Mouse (Mus musculus): ENCODE data around the gene B3galt1.

B3galt1 gene

GRCm38 (mm10) chr2:67751585-67751984, 185.9 kb downstream of the B3galt1 start:
- no peak for DNase-seq

GRCm38 (mm10) chr2:67756507-67756906, 190.8 kb downstream of the B3galt1 start:
- DNase-seq: no peak

GRCm38 (mm10) chr2:67787536-67787935, 221.9 kb downstream of the B3galt1 start:
- DNase-seq: no peak

GRCm38 (mm10) chr2:67797561-67797960, 231.9 kb downstream of the B3galt1 start:
- DNase-seq: no peak

- no peak for DNase-seq
Measured at GRCm38 (mm10) chr2:67799981-67800380, 234.3 kb downstream of the B3galt1 start.

GRCm38 (mm10) chr2:67816149-67816548, 250.5 kb downstream of the B3galt1 start:
- DNase-seq: no peak

- DNase-seq: no peak
Measured at GRCm38 (mm10) chr2:67818014-67818413, 252.3 kb downstream of the B3galt1 start.

- DNase-seq: no peak
Measured at GRCm38 (mm10) chr2:67822360-67822759, 256.7 kb downstream of the B3galt1 start.

GRCm38 (mm10) chr2:67827697-67828096, 262.0 kb downstream of the B3galt1 start:
- DNase-seq: no peak

- DNase-seq: no peak
Measured at GRCm38 (mm10) chr2:67829055-67829915, 263.6 kb downstream of the B3galt1 start.

- no peak for DNase-seq
Measured at GRCm38 (mm10) chr2:67847806-67848205, 282.1 kb downstream of the B3galt1 start.

- DNase-seq: no peak
Measured at GRCm38 (mm10) chr2:67850725-67851124, 285.1 kb downstream of the B3galt1 start.

- DNase-seq: no peak
Measured at GRCm38 (mm10) chr2:67858340-67858739, 292.7 kb downstream of the B3galt1 start.

GRCm38 (mm10) chr2:67859004-67859403, 293.3 kb downstream of the B3galt1 start:
- DNase-seq: no peak

- no peak for DNase-seq
Measured at GRCm38 (mm10) chr2:67873368-67873767, 307.7 kb downstream of the B3galt1 start.

- no peak for DNase-seq
Measured at GRCm38 (mm10) chr2:67879836-67880235, 314.2 kb downstream of the B3galt1 start.

GRCm38 (mm10) chr2:67881713-67882281, 316.1 kb downstream of the B3galt1 start:
- DNase-seq: no peak

GRCm38 (mm10) chr2:67897956-67898689, 332.5 kb downstream of the B3galt1 start:
- DNase-seq: no peak

- DNase-seq: no peak
Measured at GRCm38 (mm10) chr2:67901574-67901973, 335.9 kb downstream of the B3galt1 start.

- DNase-seq: no peak
Measured at GRCm38 (mm10) chr2:67902651-67903292, 337.1 kb downstream of the B3galt1 start.

GRCm38 (mm10) chr2:67903769-67904168, 338.1 kb downstream of the B3galt1 start:
- no peak for DNase-seq

- DNase-seq: no peak
Measured at GRCm38 (mm10) chr2:67931994-67932393, 366.3 kb downstream of the B3galt1 start.

GRCm38 (mm10) chr2:67948408-67948807, 382.7 kb downstream of the B3galt1 start:
- DNase-seq: no peak
